Mouse (Mus musculus) heart, postnatal 0 days (tissue): Measurements from ENCODE around the gene Lefty1.

Source experiments
- CTCF ChIP-seq: IDR thresholded peaks from 2 replicates; pipeline ENCODE4 v1.5.1; 2016; ENCODE audit warnings: antibody characterized with exemption, control low read depth, low read depth
- EP300 ChIP-seq: IDR thresholded peaks from 2 replicates; pipeline ENCODE4 v1.6.1; 2016; ENCODE audit warnings: antibody characterized with exemption, low read depth

DNA sequence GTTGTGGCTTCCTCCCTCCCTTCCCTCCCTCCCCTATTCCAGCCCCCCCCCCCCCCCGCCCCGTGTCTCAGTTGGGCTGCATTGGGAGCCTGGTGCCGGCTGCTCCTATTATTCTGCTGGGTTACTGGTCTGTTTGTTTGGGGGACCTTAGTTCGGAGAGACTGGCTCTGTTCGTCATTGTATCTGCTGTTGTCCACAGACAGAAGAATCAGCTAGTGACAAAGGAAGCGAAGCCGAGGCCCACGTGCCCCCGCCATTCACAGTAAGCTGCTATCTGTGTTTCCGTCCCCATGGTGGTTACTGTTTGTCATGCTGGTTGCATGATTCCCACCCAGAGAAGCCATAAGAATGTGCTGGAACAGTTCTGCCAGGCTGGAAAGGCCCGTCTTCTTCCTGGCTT lies 38.1 kb downstream of the Lefty1 start:
- no peak for TF ChIP-seq CTCF
- no peak for TF ChIP-seq EP300
